Mouse (Mus musculus) megakaryocyte, embryonic 14.5 days (primary cell): Measurements from ENCODE around the gene Spaca9.

Source experiments
- FLI1 ChIP-seq: IDR thresholded peaks from 2 replicates; pipeline ENCODE4 v1.6.1; 2012; ENCODE audit warnings: low read length, inconsistent platforms, mixed read lengths
- GATA1 ChIP-seq: IDR thresholded peaks from 3 replicates; pipeline ENCODE4 v1.6.1; 2012; ENCODE audit warnings: mixed read lengths, low read length, inconsistent platforms, borderline replicate concordance

DNA sequence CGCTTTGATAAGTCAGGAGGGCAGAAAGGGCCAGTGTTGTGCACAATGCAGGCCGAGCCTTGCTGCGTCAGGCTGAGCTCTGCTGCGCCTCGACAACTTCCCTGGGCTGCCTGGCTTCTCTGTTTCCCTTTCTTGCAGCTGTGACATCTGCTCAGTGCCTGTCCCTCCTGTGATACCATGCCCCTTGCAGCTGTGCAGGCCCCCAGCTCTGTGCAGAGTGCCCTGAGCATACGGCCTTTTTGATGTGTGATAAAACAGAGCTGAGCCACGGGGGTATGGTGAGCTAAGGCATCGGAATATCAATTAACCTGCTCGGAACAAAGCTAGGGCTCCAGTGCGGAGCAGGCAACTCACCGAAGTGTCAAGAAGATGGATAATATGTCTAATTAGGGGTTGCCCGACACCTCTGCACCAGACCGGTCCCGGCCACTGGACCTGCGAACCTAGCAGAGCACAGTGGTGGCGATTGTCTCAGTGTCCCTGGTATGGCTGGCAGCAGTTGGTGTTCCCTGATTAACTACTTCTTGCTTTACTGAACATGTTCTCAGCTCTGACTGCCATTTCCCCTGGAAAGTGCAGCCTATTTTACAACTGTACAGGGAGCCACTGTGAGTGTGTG is 28.4 kb upstream of the Spaca9 start:
- TF ChIP-seq GATA1 (no peak), FLI1 (no peak)
